Mouse (Mus musculus) midbrain, embryonic 11.5 days (tissue): ENCODE measurements at regions not wholly inside any gene's neighbourhood (a gene's known extent, or its start where the extent isn't known, plus 50 kb on each side); places are given as distances from the start of the nearest gene placed in this dataset.

Experiments
- ATAC-seq: fragments of 200-750 bp; cut with Nextera tagmentation; 2 replicates; pipeline ENCODE4 v1.8.0; 2017; ENCODE audit warnings: moderate TSS enrichment, moderate library complexity; ENCODE audit not compliant: low FRiP score
- DNase-seq: peaks from one replicate; pipeline ENCODE4 v3.0.0; 2015; ENCODE audit warnings: low spot score; ENCODE audit errors: missing footprints
- H3K27ac ChIP-seq: fragments of 300-500 bp; sonication (generic); 2 replicates; pipeline ENCODE4 v1.5.1; 2014; ENCODE audit warnings: low read depth, low read length
- H3K27me3 ChIP-seq: fragments of 300-500 bp; sonication (generic); 2 replicates; pipeline ENCODE4 v1.6.1; 2014; ENCODE audit warnings: mild to moderate bottlenecking, low read length, moderate library complexity, mixed read lengths; ENCODE audit not compliant: control insufficient read depth, insufficient read depth
- H3K36me3 ChIP-seq: fragments of 300-500 bp; sonication (generic); 2 replicates; pipeline ENCODE4 v1.6.1; 2014; ENCODE audit warnings: mild to moderate bottlenecking, low read length, moderate library complexity, mixed read lengths; ENCODE audit not compliant: control insufficient read depth, insufficient read depth
- H3K4me1 ChIP-seq: fragments of 300-500 bp; sonication (generic); 2 replicates; pipeline ENCODE4 v1.6.1; 2014; ENCODE audit warnings: low read length; ENCODE audit not compliant: control insufficient read depth, insufficient read depth
- H3K4me2 ChIP-seq: fragments of 300-500 bp; sonication (generic); 2 replicates; pipeline ENCODE4 v1.6.1; 2014; ENCODE audit warnings: mild to moderate bottlenecking, moderate library complexity
- H3K4me3 ChIP-seq: fragments of 300-500 bp; sonication (generic); 2 replicates; pipeline ENCODE4 v1.5.1; 2014; ENCODE audit warnings: low read depth, low read length
- H3K9ac ChIP-seq: fragments of 300-500 bp; sonication (generic); 2 replicates; pipeline ENCODE4 v1.6.1; 2014; ENCODE audit warnings: low read length
- H3K9me3 ChIP-seq: fragments of 300-500 bp; sonication (generic); 2 replicates; pipeline ENCODE4 v1.6.1; 2016; ENCODE audit warnings: low read length; ENCODE audit not compliant: control insufficient read depth
- WGBS: fragments of 180-500 bp; shearing (Covaris S2); extraction: QIAGEN DNeasy Blood & Tissue Kit; methylation state at CpG from one replicate; pipeline ENCODE4 v1.1.7; 2014; 5-methylcytosine and 5-hydroxymethylcytosine counted together

DNA sequence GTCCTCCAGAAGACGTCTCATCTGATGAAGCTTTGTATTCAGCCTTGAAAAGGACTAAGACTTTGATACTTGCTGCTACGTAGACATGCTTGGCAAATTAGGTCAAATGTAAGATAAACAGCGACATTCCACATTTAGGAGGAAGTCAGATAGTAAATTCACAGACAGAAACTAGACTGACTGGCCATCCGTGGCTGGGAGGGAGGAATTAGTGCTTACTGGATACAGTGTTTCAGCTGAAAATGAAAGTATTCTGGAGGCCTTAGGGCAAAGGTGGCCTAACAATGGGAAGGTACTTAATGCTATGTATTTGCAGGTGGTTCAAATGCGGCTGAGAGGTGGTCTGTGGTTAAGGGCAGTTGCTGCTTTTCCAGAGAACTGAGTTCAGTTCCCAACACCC is 137.1 kb downstream of the Map3k7 start:
- H3K27me3 ChIP-seq = no peaks in the 10 kb centered on the region
- H3K27ac ChIP-seq = no peak overlapping the region
- ATAC-seq (no peak), DNase-seq (no peak)
- H3K4me1 ChIP-seq = no peaks in the 10 kb centered on the region
- no peak overlapping the region for H3K4me3 ChIP-seq
- WGBS = 77% methylated on average over 5 of the region's 5 CpGs
- no peaks in the 10 kb centered on the region for H3K36me3 ChIP-seq
- H3K9me3 ChIP-seq = no peaks in the 10 kb centered on the region
- H3K9ac ChIP-seq = no peak overlapping the region
- H3K4me2 ChIP-seq = no peak overlapping the region

DNA sequence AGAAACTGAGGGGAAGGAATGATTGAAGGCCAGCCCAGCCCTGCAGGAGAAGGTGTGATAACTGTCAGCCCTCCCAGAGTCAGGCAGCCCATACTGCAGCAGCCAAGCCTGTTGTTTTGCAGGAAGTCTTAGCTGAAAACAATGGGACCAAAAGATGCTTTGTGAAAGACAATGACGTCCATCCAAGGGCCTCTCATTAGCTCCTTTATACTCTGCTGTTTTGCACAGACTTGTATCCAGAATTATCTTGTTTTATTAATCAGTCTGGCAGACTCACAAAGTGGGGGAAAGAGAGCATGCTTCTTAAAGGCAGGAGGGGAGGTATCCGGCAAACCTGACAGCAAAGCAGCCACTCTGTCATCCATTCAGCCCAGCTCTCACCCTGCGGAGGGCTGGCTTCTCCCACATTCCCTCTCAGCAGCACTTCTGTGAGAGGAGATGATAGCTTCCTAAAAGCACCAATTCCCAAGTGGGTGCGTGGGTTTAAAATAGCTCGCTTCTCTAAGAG is 131.9 kb upstream of the Bach2 start:
- DNase-seq (no peak), ATAC-seq (no peak)
- no peak overlapping the region for H3K4me3 ChIP-seq

DNA sequence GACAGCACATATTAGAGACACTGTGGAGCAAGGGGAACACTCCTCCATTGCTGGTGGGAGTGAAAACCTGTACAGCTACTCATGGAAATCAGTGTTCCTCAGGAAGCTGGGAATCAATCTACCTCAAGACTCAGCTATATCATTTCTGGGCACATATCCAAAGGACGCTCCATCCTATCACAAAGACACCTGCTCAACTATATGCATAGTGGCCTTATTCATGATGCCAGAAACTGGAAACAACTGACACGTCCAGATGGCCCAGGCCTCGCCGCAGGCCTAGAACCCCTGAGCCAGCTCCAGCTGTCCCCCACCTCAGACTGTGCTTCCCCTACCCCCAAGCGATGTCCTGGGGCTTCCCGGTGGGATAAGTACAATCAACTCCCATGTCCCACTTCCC is 116.3 kb upstream of the Bach2 start:
- 89% methylated on average over 6 of the region's 6 CpGs for WGBS
- Histone ChIP-seq H3K36me3 (no peaks in the 10 kb centered on the region), H3K27ac (no peak overlapping the region), H3K9me3 (no peaks in the 10 kb centered on the region), H3K9ac (no peak overlapping the region), H3K4me1 (no peaks in the 10 kb centered on the region), H3K4me3 (no peak overlapping the region), H3K27me3 (no peaks in the 10 kb centered on the region), H3K4me2 (no peak overlapping the region)
- DNase-seq (no peak), ATAC-seq (no peak)

More for the DNA sequence above, 131.9 kb upstream of the Bach2 start:
- H3K36me3 ChIP-seq = no peaks in the 10 kb centered on the region
- H3K9me3 ChIP-seq = no peaks in the 10 kb centered on the region
- H3K27me3 ChIP-seq = no peaks in the 10 kb centered on the region
- H3K27ac ChIP-seq = no peak overlapping the region
- no peak overlapping the region for H3K4me2 ChIP-seq
- peak overlapping the region; percentile 16; the same call in 1 of the 2 replicates for H3K9ac ChIP-seq
- WGBS = 12% methylated on average over 5 of the region's 5 CpGs
- peaks cover 5% of the 10 kb centered on the region for H3K4me1 ChIP-seq

DNA sequence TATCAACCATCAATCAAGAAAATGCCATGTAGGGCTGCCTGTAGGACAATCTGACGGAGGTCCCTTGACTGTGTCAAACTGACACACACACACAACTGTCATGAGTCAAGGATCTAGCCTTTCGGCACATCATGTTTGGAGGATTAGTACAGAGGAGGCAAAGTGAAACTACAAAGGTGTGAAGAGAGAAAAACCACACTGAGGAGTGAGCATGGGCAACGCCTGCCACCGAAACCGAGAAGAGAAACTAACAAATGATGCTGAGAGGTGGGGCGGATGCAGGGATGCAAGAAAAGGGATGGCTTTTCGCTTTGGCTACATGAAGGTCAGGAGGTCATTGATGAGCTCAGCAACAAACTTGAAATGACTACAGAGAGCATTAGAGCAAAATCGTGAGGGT is 111.8 kb upstream of the Bach2 start:
- Histone ChIP-seq H3K27me3 (no peaks in the 10 kb centered on the region), H3K4me1 (no peaks in the 10 kb centered on the region), H3K4me3 (no peak overlapping the region), H3K36me3 (no peaks in the 10 kb centered on the region), H3K27ac (no peak overlapping the region), H3K4me2 (no peak overlapping the region), H3K9ac (no peak overlapping the region), H3K9me3 (no peaks in the 10 kb centered on the region)
- WGBS = 91% methylated on average over 8 of the region's 8 CpGs
- DNase-seq (no peak), ATAC-seq (no peak)

DNA sequence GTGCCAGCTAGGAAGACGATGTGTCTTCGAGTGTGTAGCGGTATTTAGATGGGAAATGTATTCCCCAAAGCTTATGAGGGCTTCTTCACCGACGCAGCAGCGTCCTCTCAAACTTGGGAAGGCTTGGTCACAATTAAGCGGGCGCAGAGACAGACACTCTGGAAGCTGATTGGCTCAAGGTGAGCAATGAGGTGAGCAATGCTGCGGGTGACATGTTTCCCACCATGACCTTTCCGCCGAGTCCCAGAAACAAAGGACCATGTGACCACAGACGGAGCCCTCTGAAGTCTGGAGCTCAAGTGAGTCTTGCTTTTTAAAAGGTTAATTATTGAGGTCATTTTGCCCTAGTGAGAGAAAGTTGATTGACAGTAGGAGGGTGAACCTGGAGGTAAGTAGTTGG is 108.0 kb upstream of the Bach2 start:
- no peak overlapping the region for H3K4me2 ChIP-seq
- WGBS = 75% methylated on average over 12 of the region's 12 CpGs
- H3K27me3 ChIP-seq = no peaks in the 10 kb centered on the region
- H3K4me3 ChIP-seq = no peak overlapping the region
- H3K4me1 ChIP-seq = no peaks in the 10 kb centered on the region
- H3K27ac ChIP-seq = no peak overlapping the region
- ATAC-seq (no peak), DNase-seq (no peak)
- H3K36me3 ChIP-seq = no peaks in the 10 kb centered on the region
- no peak overlapping the region for H3K9ac ChIP-seq
- no peaks in the 10 kb centered on the region for H3K9me3 ChIP-seq

DNA sequence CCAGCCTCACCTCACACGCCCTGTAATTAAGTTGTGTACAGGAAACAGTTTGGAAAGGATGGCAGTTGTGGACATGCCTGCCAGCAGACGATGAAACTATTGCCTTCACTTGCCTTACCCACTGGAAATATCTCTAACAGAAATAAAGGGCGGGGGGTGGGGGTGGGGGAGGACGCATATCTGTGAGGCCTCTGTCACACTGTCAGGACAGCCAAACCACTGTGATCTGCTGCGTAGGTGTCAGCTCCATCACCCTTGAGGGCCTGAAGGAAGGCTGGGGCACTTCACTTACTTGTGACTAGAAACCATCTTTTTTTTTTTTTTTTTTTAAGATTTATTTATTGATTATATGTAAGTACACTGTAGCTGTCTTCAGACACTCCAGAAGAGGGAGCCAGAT is 106.8 kb upstream of the Bach2 start:
- Histone ChIP-seq H3K4me3 (no peak overlapping the region), H3K27me3 (no peaks in the 10 kb centered on the region), H3K4me2 (no peak overlapping the region), H3K4me1 (no peaks in the 10 kb centered on the region), H3K36me3 (no peaks in the 10 kb centered on the region), H3K9ac (no peak overlapping the region), H3K27ac (no peak overlapping the region), H3K9me3 (no peaks in the 10 kb centered on the region)
- DNase-seq = no peak
- ATAC-seq = no peak
- WGBS = 86% methylated on average over 5 of the region's 5 CpGs

DNA sequence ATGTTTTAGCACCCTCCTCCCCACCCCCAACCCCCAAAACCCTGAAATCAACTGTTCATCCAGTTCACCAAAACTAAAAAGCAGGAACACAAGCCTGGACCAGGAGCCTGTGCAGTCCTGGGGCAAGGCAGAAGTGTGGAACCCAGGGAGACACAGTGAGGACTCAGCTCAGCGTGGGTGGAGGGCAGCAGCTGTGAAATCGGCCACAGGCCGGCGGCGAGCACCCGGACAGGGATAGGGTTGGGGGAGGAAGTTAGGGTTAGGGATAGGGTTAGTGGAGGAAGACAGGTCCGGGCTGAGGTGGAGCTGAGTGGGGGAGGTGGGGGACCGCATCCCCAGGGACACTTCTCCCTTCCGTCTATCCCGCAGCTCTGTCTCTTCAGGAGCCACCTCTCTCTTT is 102.5 kb upstream of the Bach2 start:
- Histone ChIP-seq H3K4me3 (no peak overlapping the region), H3K9ac (no peak overlapping the region), H3K36me3 (no peaks in the 10 kb centered on the region), H3K9me3 (no peaks in the 10 kb centered on the region), H3K27ac (no peak overlapping the region), H3K4me1 (no peaks in the 10 kb centered on the region), H3K4me2 (no peak overlapping the region), H3K27me3 (no peaks in the 10 kb centered on the region)
- ATAC-seq (no peak), DNase-seq (no peak)
- 89% methylated on average over 6 of the region's 10 CpGs for WGBS

DNA sequence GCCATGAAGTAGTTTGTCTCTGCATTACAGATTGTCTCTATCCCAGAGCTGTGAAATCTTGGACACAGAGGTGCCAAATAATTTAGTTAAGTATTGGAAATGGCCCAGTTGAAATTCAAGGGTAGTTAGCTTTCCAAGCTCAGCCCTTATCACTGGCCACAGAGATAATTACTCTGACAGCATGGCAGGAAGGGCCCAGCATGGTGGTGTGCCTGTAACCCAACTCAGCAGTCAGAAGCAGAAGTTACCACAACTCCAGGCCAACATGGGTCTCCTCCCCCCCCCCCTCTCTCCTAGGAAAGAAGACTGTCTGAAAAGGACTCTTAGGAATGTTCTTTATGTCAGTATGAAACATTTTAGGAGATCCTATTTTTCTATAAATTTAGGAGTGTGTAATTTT is 101.4 kb upstream of the Bach2 start:
- Histone ChIP-seq H3K4me3 (no peak overlapping the region), H3K36me3 (no peaks in the 10 kb centered on the region), H3K9ac (no peak overlapping the region), H3K9me3 (no peaks in the 10 kb centered on the region), H3K4me1 (no peaks in the 10 kb centered on the region), H3K27ac (no peak overlapping the region), H3K27me3 (no peaks in the 10 kb centered on the region), H3K4me2 (no peak overlapping the region)
- DNase-seq = no peak
- ATAC-seq = no peak

DNA sequence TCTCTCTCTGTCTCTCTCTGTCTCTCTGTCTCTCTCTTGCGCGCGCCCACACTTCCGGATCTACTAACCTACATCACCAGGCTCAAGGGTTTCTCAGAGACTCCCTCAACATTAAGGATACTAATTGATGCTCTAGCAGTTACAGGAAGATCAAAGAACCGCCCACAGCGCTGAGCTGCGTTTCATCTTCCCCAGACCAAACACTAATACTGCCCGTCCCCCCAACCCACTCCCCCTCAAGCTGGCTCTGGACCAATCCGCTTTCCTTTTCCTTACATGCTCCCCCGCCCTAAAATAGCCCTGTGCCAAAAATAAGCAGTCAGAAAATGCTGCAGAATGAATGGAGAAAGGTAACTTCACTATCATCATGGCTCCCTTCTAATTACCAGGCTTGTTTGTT is 100.6 kb upstream of the Bach2 start:
- no peak for ATAC-seq

DNA sequence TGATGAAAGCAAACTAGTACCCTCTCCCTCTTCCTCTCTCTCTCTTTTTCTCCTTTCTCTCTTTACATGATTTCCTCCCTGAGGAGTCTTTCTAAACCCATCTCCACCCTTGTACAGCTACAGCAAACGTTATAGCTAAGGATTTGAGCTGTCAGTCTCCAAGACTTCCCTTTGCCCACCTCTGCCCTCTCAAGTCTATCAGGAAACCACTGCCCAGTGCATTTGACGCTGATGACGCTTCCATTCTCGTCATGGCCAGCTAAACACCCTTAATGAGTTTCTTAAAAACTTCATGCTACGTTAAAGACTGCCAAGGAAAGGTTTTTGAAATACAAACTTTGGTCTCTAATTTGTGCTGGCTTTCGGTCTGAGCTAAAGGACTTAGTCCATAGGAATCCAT is 99.0 kb upstream of the Bach2 start:
- Histone ChIP-seq H3K9ac (no peak overlapping the region), H3K4me1 (no peaks in the 10 kb centered on the region), H3K4me3 (no peak overlapping the region), H3K36me3 (no peaks in the 10 kb centered on the region), H3K27ac (no peak overlapping the region), H3K9me3 (no peaks in the 10 kb centered on the region), H3K27me3 (no peaks in the 10 kb centered on the region), H3K4me2 (no peak overlapping the region)
- ATAC-seq (no peak), DNase-seq (no peak)
- WGBS = 75% methylated on average over 6 of the region's 6 CpGs

More for the DNA sequence above, 100.6 kb upstream of the Bach2 start:
- H3K9ac ChIP-seq = no peak overlapping the region
- H3K4me3 ChIP-seq = no peak overlapping the region
- H3K27me3 ChIP-seq = no peaks in the 10 kb centered on the region
- H3K4me2 ChIP-seq = no peak overlapping the region
- no peaks in the 10 kb centered on the region for H3K4me1 ChIP-seq
- DNase-seq = no peak
- H3K36me3 ChIP-seq = no peaks in the 10 kb centered on the region
- no peaks in the 10 kb centered on the region for H3K9me3 ChIP-seq
- WGBS = 82% methylated on average over 10 of the region's 10 CpGs
- H3K27ac ChIP-seq = no peak overlapping the region
